Mouse (Mus musculus) limb, embryonic 14.5 days (tissue): ENCODE data around the gene Trabd2b. TPM values are rescaled to one million over a fixed set of nuclear protein-coding genes. Genes with fewer than 3 reads are reported as not detected.

ENCODE experiments used
- ATAC-seq: fragments of 200-750 bp; cut with Nextera tagmentation; 2 replicates; pipeline ENCODE4 v1.8.0; 2017; ENCODE audit warnings: low read depth, moderate number of reproducible peaks, moderate TSS enrichment; ENCODE audit not compliant: low FRiP score
- DNase-seq: peaks from one replicate; pipeline ENCODE4 v3.0.0-alpha.2; 2015; ENCODE audit warnings: low spot score
- H3K27ac ChIP-seq: fragments of 300-500 bp; sonication (generic); replicated peaks from 2 replicates; pipeline ENCODE4 v1.5.1; 2014; ENCODE audit warnings: low read depth, mild to moderate bottlenecking, low read length, moderate library complexity, mixed read lengths
- H3K27me3 ChIP-seq: fragments of 300-500 bp; sonication (generic); 2 replicates; pipeline ENCODE4 v1.6.1; 2014; ENCODE audit warnings: low read length, mixed read lengths; ENCODE audit not compliant: control insufficient read depth, insufficient read depth
- H3K36me3 ChIP-seq: fragments of 300-500 bp; sonication (generic); 2 replicates; pipeline ENCODE4 v1.6.1; 2014; ENCODE audit warnings: mild to moderate bottlenecking, low read length, moderate library complexity, mixed read lengths; ENCODE audit not compliant: control insufficient read depth, insufficient read depth
- H3K4me1 ChIP-seq: fragments of 300-500 bp; sonication (generic); 2 replicates; pipeline ENCODE4 v1.6.1; 2014; ENCODE audit warnings: antibody characterized with exemption, low read length, mixed read lengths; ENCODE audit not compliant: control insufficient read depth, insufficient read depth
- H3K4me2 ChIP-seq: fragments of 300-500 bp; sonication (generic); replicated peaks from 2 replicates; pipeline ENCODE4 v1.6.1; 2014; ENCODE audit warnings: low read depth, mild to moderate bottlenecking, low read length, moderate library complexity; ENCODE audit not compliant: severe bottlenecking
- H3K4me3 ChIP-seq: fragments of 300-500 bp; sonication (generic); replicated peaks from 2 replicates; pipeline ENCODE4 v1.5.1; 2014; ENCODE audit warnings: low read length
- H3K9ac ChIP-seq: fragments of 300-500 bp; sonication (generic); 2 replicates; pipeline ENCODE4 v1.6.1; 2014; ENCODE audit warnings: mild to moderate bottlenecking, low read depth, low read length, moderate library complexity; ENCODE audit not compliant: severe bottlenecking
- H3K9me3 ChIP-seq: fragments of 300-500 bp; sonication (generic); 2 replicates; pipeline ENCODE4 v1.6.1; 2016; ENCODE audit warnings: low read length; ENCODE audit not compliant: control insufficient read depth
- POLR2A ChIP-seq: fragments of 200-500 bp; IDR thresholded peaks from 2 replicates; pipeline ENCODE4 v1.8.0; 2012; ENCODE audit warnings: inconsistent platforms, mild to moderate bottlenecking, moderate library complexity, borderline replicate concordance; ENCODE audit not compliant: insufficient read depth, insufficient read length; ENCODE audit errors: extremely low read depth
- WGBS: fragments of 180-500 bp; shearing (Covaris S2); extraction: QIAGEN DNeasy Blood & Tissue Kit; methylation state at CpG from one replicate; pipeline ENCODE4 v1.1.7; 2014; 5-methylcytosine and 5-hydroxymethylcytosine counted together
- polyA plus RNA-seq, 2 experiments: library from polyadenylated mRNA; depleted of rRNA in 1 of 2; stranded (reverse) in 1 of 2; unstranded in 1 of 2; fragments of >200 nt; fragmentation: Nextera tagmentation in 1 of 2; extraction: Ambion mirVana in 1 of 2; gene quantifications; 2 replicates each; pipeline versions ENCODE4 v1.2.1 to v1.2.3; 2012 to 2014

Gene Trabd2b
- polyA plus RNA-seq, 2 experiments: 3.6 to 6.2 TPM

GRCm38 (mm10) chr4:114420154-114420553 lies 13.6 kb downstream of the Trabd2b start:
- H3K27ac ChIP-seq: no peak overlapping the region
- ATAC-seq (no peak), DNase-seq (no peak)
- WGBS: 74% methylated on average over 2 of the region's 2 CpGs
- no peak for TF ChIP-seq POLR2A
- H3K4me1 ChIP-seq: peaks cover 25% of the 10 kb centered on the region
- H3K9me3 ChIP-seq: no peaks in the 10 kb centered on the region
- H3K9ac ChIP-seq: no peak overlapping the region
- H3K4me2 ChIP-seq: no peak overlapping the region
- H3K4me3 ChIP-seq: no peak overlapping the region
- H3K36me3 ChIP-seq: no peaks in the 10 kb centered on the region
- 0 out of 2 replicates have a peak, but pooled peaks cover 5% of the 10 kb centered on the region for H3K27me3 ChIP-seq

DNA sequence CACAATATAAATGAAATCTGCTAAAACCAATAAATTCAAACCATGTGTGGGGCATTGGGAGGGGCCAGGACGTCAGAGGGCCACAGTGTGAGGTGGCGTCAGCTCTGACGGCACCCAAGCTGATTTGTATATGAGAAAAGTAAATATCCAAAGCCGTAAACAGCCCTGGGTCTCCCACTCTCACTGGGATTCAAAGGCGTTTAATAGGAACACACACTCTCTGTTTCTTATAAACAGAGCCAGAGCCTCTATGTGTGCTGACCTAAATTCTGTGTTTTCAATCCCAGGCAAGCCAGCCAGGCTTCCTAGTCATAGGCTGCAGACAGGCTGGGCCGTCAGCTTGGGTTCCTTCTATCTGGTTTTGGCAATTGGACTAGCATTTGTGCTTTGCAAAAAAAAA lies 16.6 kb downstream of the Trabd2b start:
- no peak overlapping the region for H3K9ac ChIP-seq
- no peak overlapping the region for H3K27ac ChIP-seq
- H3K4me2 ChIP-seq: no peak overlapping the region
- no peak overlapping the region for H3K4me3 ChIP-seq
- peaks cover 11% of the 10 kb centered on the region for H3K4me1 ChIP-seq
- TF ChIP-seq POLR2A: no peak
- WGBS: 26% methylated on average over 6 of the region's 6 CpGs
- H3K36me3 ChIP-seq: no peaks in the 10 kb centered on the region
- 0 out of 2 replicates have a peak, but pooled peaks cover 5% of the 10 kb centered on the region for H3K27me3 ChIP-seq
- DNase-seq (no peak), ATAC-seq (peak; percentile 50; the same call in 1 of the 2 replicates)
- H3K9me3 ChIP-seq: no peaks in the 10 kb centered on the region

GRCm38 (mm10) chr4:114425808-114426207 lies 19.3 kb downstream of the Trabd2b start:
- DNase-seq (no peak), ATAC-seq (no peak)
- Histone ChIP-seq H3K36me3 (no peaks in the 10 kb centered on the region), H3K4me1 (peaks cover 11% of the 10 kb centered on the region), H3K27me3 (0 out of 2 replicates have a peak, but pooled peaks cover 5% of the 10 kb centered on the region), H3K9ac (no peak overlapping the region), H3K27ac (no peak overlapping the region), H3K4me3 (no peak overlapping the region), H3K9me3 (no peaks in the 10 kb centered on the region), H3K4me2 (no peak overlapping the region)
- 36% methylated on average over 5 of the region's 5 CpGs for WGBS
- no peak for TF ChIP-seq POLR2A

DNA sequence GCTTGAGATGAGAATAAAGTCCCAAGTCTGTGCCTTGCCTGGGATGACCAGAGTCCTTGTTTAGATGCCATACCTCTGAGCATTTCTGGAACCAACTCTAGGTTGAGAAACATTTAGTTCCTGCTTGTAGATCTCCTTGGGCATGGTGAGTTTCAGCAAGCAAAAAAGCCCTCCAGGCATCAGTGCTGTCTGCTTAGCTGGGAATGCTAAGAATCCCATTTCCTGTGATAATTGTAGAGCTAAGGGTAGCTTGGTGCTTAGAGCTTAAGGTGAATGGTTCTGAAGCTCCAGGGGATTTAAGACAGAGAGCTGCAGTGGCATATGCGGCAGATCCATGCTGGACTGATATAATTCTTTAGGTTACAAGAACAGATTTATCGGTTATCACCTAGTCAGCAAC lies 26.2 kb downstream of the Trabd2b start:
- Histone ChIP-seq H3K4me3 (no peak overlapping the region), H3K36me3 (no peaks in the 10 kb centered on the region), H3K4me1 (0 out of 2 replicates have a peak, but pooled peaks cover 2% of the 10 kb centered on the region), H3K9me3 (no peaks in the 10 kb centered on the region), H3K9ac (no peak overlapping the region), H3K27me3 (no peaks in the 10 kb centered on the region), H3K4me2 (no peak overlapping the region), H3K27ac (no peak overlapping the region)
- DNase-seq (no peak), ATAC-seq (no peak)
- 81% methylated on average over 2 of the region's 2 CpGs for WGBS
- no peak for TF ChIP-seq POLR2A

DNA sequence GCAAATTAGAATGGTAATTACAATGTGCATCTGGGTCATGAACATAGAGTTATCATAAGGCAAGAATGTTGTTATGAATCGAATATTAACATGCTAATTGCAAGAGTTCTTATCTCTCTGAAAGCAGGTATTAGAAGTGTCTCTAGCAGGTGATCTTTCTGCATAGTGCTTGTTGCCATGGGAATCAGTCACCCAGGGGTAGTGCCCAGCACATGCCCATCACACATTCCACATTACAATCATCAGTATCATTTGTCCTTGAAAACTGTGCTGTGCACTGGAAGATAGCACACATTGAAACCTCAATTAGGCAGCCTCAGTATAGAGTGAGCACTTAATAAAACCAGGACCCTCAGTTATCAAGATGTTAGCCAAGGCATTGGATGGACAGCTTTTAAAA lies 26.9 kb downstream of the Trabd2b start:
- no peak for TF ChIP-seq POLR2A
- no peak overlapping the region for H3K27ac ChIP-seq
- H3K4me1 ChIP-seq: 0 out of 2 replicates have a peak, but pooled peaks cover 2% of the 10 kb centered on the region
- H3K9ac ChIP-seq: no peak overlapping the region
- DNase-seq (no peak), ATAC-seq (no peak)
- no peaks in the 10 kb centered on the region for H3K27me3 ChIP-seq
- H3K4me3 ChIP-seq: no peak overlapping the region
- H3K9me3 ChIP-seq: no peaks in the 10 kb centered on the region
- WGBS: 86% methylated on average over 1 of the region's 1 CpGs
- H3K36me3 ChIP-seq: no peaks in the 10 kb centered on the region
- H3K4me2 ChIP-seq: no peak overlapping the region

- Histone ChIP-seq H3K36me3 (no peaks in the 10 kb centered on the region), H3K9ac (no peak overlapping the region), H3K4me3 (no peak overlapping the region), H3K4me2 (no peak overlapping the region), H3K27me3 (no peaks in the 10 kb centered on the region), H3K9me3 (no peaks in the 10 kb centered on the region), H3K27ac (no peak overlapping the region), H3K4me1 (0 out of 2 replicates have a peak, but pooled peaks cover 2% of the 10 kb centered on the region)
- ATAC-seq: no peak
- WGBS: 58% methylated on average over 1 of the region's 1 CpGs
- DNase-seq: no peak
- TF ChIP-seq POLR2A: no peak
These were observed 28.2 kb downstream of the Trabd2b start for GRCm38 (mm10) chr4:114434766-114435165.
